Mouse (Mus musculus) spleen, adult 2 months (tissue): ENCODE measurements around the gene Tmem215.

Experiments
- CTCF ChIP-seq: fragments of 200-500 bp; IDR thresholded peaks from 2 replicates; pipeline ENCODE4 v1.5.1; 2011; ENCODE audit warnings: mild to moderate bottlenecking, inconsistent platforms; ENCODE audit not compliant: insufficient read depth, insufficient read length, insufficient replicate concordance; ENCODE audit errors: extremely low read depth
- POLR2A ChIP-seq: fragments of 200-500 bp; IDR thresholded peaks from 2 replicates; pipeline ENCODE4 v1.6.1; 2011; ENCODE audit warnings: low read depth, low read length, inconsistent platforms

DNA sequence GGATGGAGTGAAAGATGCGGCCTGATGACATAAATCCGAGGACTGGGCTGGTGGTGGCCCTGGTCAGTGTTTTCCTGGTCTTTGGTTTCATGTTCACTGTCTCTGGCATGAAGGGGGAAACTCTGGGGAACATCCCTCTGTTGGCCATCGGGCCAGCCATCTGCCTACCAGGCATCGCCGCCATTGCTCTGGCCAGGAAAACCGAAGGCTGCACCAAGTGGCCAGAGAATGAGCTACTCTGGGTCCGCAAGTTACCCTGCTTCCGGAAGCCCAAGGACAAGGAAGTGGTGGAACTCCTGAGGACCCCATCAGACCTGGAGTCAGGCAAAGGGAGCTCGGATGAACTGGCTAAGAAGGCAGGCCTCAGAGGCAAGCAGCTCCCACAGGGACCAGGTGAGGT, 1.9 kb downstream of the Tmem215 start:
- TF ChIP-seq CTCF, result no peak
- no peak for TF ChIP-seq POLR2A
